Mouse (Mus musculus) heart, adult 2 months (tissue): ENCODE data around the gene Slx1b. TPM values are rescaled to one million over a fixed set of nuclear protein-coding genes. Genes with fewer than 3 reads are reported as not detected.

ENCODE experiments used
- DNase-seq, 2 experiments: peaks; one replicate each; pipeline ENCODE4 v3.0.0; 2021
- H3K27ac ChIP-seq: fragments of 200-600 bp; 2 replicates; pipeline ENCODE4 v1.8.1; 2022
- H3K27me3 ChIP-seq: fragments of 200-500 bp; 2 replicates; pipeline ENCODE4 v1.6.1; 2012; ENCODE audit warnings: mild to moderate bottlenecking, low read length, inconsistent platforms, mixed read lengths; ENCODE audit not compliant: control insufficient read depth, insufficient read depth
- H3K36me3 ChIP-seq: fragments of 200-500 bp; 2 replicates; pipeline ENCODE4 v1.6.1; 2012; ENCODE audit warnings: low read length, inconsistent platforms; ENCODE audit not compliant: control insufficient read depth, insufficient read depth
- H3K4me1 ChIP-seq: fragments of 200-500 bp; 2 replicates; pipeline ENCODE4 v1.6.1; 2011; ENCODE audit warnings: low read length; ENCODE audit not compliant: control insufficient read depth, insufficient read depth
- H3K4me3 ChIP-seq: fragments of 200-600 bp; 2 replicates; pipeline ENCODE4 v1.8.1; 2022
- H3K79me2 ChIP-seq: fragments of 200-500 bp; replicated peaks from 2 replicates; pipeline ENCODE4 v1.6.1; 2012; ENCODE audit warnings: mild to moderate bottlenecking, inconsistent platforms, low read length, moderate library complexity, mixed read lengths; ENCODE audit not compliant: control insufficient read depth, insufficient read depth
- H3K9ac ChIP-seq: fragments of 200-500 bp; 2 replicates; pipeline ENCODE4 v1.6.1; 2012; ENCODE audit warnings: low read depth, mild to moderate bottlenecking, control low read depth, inconsistent platforms, low read length, mixed read lengths
- CTCF ChIP-seq: fragments of 200-600 bp; IDR thresholded peaks from 2 replicates; pipeline ENCODE4 v1.8.1; 2022; ENCODE audit warnings: antibody characterized with exemption, mild to moderate bottlenecking, moderate library complexity
- EP300 ChIP-seq: fragments of 200-500 bp; IDR thresholded peaks from 2 replicates; pipeline ENCODE4 v1.6.1; 2011; ENCODE audit warnings: low read depth, low read length, control low read depth; ENCODE audit not compliant: insufficient read depth
- POLR2A ChIP-seq: fragments of 200-500 bp; IDR thresholded peaks from 2 replicates; pipeline ENCODE4 v1.6.1; 2011; ENCODE audit warnings: mild to moderate bottlenecking, low read depth, low read length, control low read depth; ENCODE audit not compliant: insufficient read depth
- WGBS: fragments of 180-500 bp; shearing (Covaris S2); methylation state at CpG from one replicate; pipeline ENCODE4 v1.1.7; 2018; 5-methylcytosine and 5-hydroxymethylcytosine counted together
- intact Hi-C: fragments of 180-260 bp; cut with DNase I; formaldehyde crosslinking; loops from one replicate; pipeline ENCODE4 v1.15.1; 2025
- polyA plus RNA-seq: library from polyadenylated mRNA; depleted of rRNA; stranded (reverse); fragments of >200 nt; gene quantifications from 2 replicates; pipeline ENCODE4 v1.2.3, GENCODE M21; 2012
- total RNA-seq, 2 experiments: library from RNA; stranded (reverse); gene quantifications; 2 replicates each; pipeline ENCODE4 v1.2.3; 2021

Slx1b gene
- total and polyA plus RNA-seq, 3 experiments, result 3.6 to 10.3 (median 3.9) TPM

- Histone ChIP-seq H3K27ac (no peak overlapping the region), H3K36me3 (peaks cover 2% of the 10 kb centered on the region; the same call in 1 of the 2 replicates), H3K79me2 (no peaks in the 10 kb centered on the region), H3K4me3 (no peak overlapping the region), H3K9ac (no peak overlapping the region), H3K4me1 (peaks cover 14% of the 10 kb centered on the region), H3K27me3 (no peaks in the 10 kb centered on the region)
- intact Hi-C loops, result loop anchor here (1.0 kb wide), 1 partner anchor 28 kb away; no protein-coding TSS in a partner anchor
- WGBS, result 92% methylated on average over 3 of the region's 3 CpGs
- peak; percentile 67 for TF ChIP-seq CTCF
- no peak for TF ChIP-seq POLR2A
- peak in 1 of 2 experiments; percentile 36 for DNase-seq
Measured at GRCm38 (mm10) chr7:126665269-126665668, 30.3 kb downstream of the Slx1b start.

DNA sequence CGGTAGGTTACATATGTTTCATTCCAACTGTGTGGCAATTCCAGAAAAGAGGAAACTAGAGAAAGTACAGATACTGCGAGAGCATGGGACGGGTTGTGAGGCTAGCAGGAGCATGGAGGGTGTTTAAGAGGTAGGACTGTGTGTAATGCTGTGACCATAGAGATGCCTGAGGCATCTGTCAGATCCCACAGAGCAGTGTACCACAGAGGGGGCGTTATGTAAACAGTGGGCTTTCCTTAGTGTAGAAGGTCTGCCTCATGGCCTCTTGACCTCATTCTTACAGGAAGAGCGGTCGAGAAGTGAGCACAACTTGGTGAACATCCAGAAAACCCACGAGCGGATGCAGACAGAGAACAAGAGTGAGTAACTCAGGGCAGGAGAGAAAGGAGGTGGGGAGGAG lies 31.9 kb downstream of the Slx1b start:
- 50% methylated on average over 8 of the region's 8 CpGs for WGBS
- TF ChIP-seq POLR2A, result no peak
- no peak for TF ChIP-seq EP300
- TF ChIP-seq CTCF, result no peak
- Histone ChIP-seq H3K4me3 (no peak overlapping the region), H3K4me1 (peaks cover 12% of the 10 kb centered on the region), H3K27ac (peak overlapping the region; percentile 38), H3K9ac (no peak overlapping the region), H3K36me3 (no peaks in the 10 kb centered on the region; the same call in 1 of the 2 replicates), H3K79me2 (no peaks in the 10 kb centered on the region), H3K27me3 (no peaks in the 10 kb centered on the region)
- intact Hi-C loops, result no loop called here
- DNase-seq, result no peak

- Histone ChIP-seq H3K4me3 (no peak overlapping the region), H3K27ac (no peak overlapping the region)
- intact Hi-C loops, result no loop called here
Measured at GRCm38 (mm10) chr7:126659771-126660170, 35.8 kb downstream of the Slx1b start.

DNA sequence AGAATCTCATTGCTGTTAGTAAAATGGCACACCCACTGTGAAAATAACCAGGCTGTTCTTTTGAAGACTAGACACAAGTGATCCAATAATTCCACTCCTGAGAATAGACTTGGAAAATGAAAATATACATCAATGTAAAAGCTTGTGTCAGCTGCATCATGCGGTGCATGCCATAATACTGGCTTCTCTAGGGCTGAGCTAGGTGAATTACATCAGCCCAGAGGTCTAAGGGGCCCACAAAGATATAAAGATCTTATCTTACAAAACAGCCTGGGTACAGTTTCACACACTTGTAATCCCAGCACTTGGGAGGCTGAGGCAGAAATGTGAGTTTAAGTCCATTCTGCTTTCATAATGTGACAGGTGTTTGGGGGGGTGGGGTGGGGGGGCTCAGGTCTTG lies 38.1 kb downstream of the Slx1b start:
- H3K4me3 ChIP-seq, result no peak overlapping the region
- H3K4me1 ChIP-seq, result no peaks in the 10 kb centered on the region
- H3K27me3 ChIP-seq, result no peaks in the 10 kb centered on the region
- H3K9ac ChIP-seq, result no peak overlapping the region
- no peak overlapping the region for H3K27ac ChIP-seq
- 83% methylated on average over 1 of the region's 1 CpGs for WGBS
- no peaks in the 10 kb centered on the region for H3K79me2 ChIP-seq
- TF ChIP-seq POLR2A (no peak), CTCF (no peak), EP300 (no peak)
- no peak for DNase-seq
- intact Hi-C loops, result no loop called here
- H3K36me3 ChIP-seq, result no peaks in the 10 kb centered on the region

More at GRCm38 (mm10) chr7:126659771-126660170, 35.8 kb downstream of the Slx1b start:
- Histone ChIP-seq H3K36me3 (no peaks in the 10 kb centered on the region), H3K79me2 (no peaks in the 10 kb centered on the region), H3K27me3 (no peaks in the 10 kb centered on the region), H3K9ac (no peak overlapping the region), H3K4me1 (peaks cover 5% of the 10 kb centered on the region)
- TF ChIP-seq EP300 (no peak), CTCF (no peak), POLR2A (no peak)
- 93% methylated on average over 3 of the region's 3 CpGs for WGBS
- no peak for DNase-seq

DNA sequence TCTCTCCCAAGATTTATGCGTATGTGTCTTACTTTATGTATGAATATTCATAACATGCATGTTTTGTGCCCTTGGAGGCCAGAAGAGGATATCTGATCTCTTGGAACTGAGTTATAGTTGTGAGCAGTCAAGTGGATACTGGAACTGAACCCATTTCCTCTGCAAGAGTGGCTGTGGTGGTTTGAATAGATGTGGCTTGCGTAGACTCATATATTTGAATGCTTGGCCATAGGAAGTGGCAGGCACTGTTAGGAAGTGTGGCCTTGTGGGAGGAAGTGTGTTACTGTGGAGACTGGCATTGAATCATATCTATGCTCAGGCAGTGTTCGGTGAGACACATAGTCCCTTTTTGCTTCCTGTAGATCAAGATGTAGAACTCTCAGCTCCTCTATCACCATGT lies 39.9 kb downstream of the Slx1b start:
- no peak for TF ChIP-seq EP300
- TF ChIP-seq POLR2A, result no peak
- no peak for TF ChIP-seq CTCF
- Histone ChIP-seq H3K79me2 (no peaks in the 10 kb centered on the region), H3K27me3 (no peaks in the 10 kb centered on the region), H3K27ac (no peak overlapping the region; the same call in 1 of the 2 replicates), H3K4me1 (no peaks in the 10 kb centered on the region), H3K4me3 (no peak overlapping the region), H3K36me3 (no peaks in the 10 kb centered on the region; the same call in 1 of the 2 replicates), H3K9ac (no peak overlapping the region)
- DNase-seq, result no peak
- intact Hi-C loops, result no loop called here
- 64% methylated on average over 3 of the region's 3 CpGs for WGBS

- WGBS, result 73% methylated on average over 2 of the region's 2 CpGs
Measured at GRCm38 (mm10) chr7:126653991-126654390, 41.6 kb downstream of the Slx1b start.

More at GRCm38 (mm10) chr7:126653991-126654390, 41.6 kb downstream of the Slx1b start:
- no peaks in the 10 kb centered on the region; the same call in 1 of the 2 replicates for H3K36me3 ChIP-seq
- no peak overlapping the region for H3K9ac ChIP-seq
- peaks cover 2% of the 10 kb centered on the region for H3K4me1 ChIP-seq
- no peaks in the 10 kb centered on the region for H3K27me3 ChIP-seq
- TF ChIP-seq POLR2A, result no peak
- no peak for TF ChIP-seq EP300
- no peak for TF ChIP-seq CTCF
- no peak for DNase-seq
- intact Hi-C loops, result loop anchor here (2.0 kb wide), 1 partner anchor 15 kb away; no protein-coding TSS in a partner anchor
- H3K4me3 ChIP-seq, result no peak overlapping the region
- no peak overlapping the region for H3K27ac ChIP-seq
- no peaks in the 10 kb centered on the region for H3K79me2 ChIP-seq
